Mouse (Mus musculus) fibroblast of lung, adult 2 months (primary cell): ENCODE measurements around the gene Prox2.
"Not testable (repeated sequence)": the region's sequence is repeated elsewhere in the genome, so short reads cannot be mapped to it uniquely, and the experiment has no call there.

Experiments
- DNase-seq: peaks from one replicate; pipeline ENCODE4 v3.0.0-alpha.2; 2011; ENCODE audit warnings: low read depth

The Prox2 gene

GRCm38 (mm10) chr12:85110698-85111592, at the start of gene Prox2, which contains the start of gene Dlst:
Gene Prox2, minus strand, starts transcription at chr12:85110759.
Gene Dlst, plus strand, starts transcription at chr12:85110833.
- peak; percentile 39 for DNase-seq

GRCm38 (mm10) chr12:85159592-85159991, 49.0 kb upstream of the Prox2 start:
- DNase-seq: peak; percentile 47

GRCm38 (mm10) chr12:85158801-85159200, 48.2 kb upstream of the Prox2 start:
- DNase-seq: no peak

GRCm38 (mm10) chr12:85157797-85158460, 47.4 kb upstream of the Prox2 start:
- no peak for DNase-seq

GRCm38 (mm10) chr12:85156324-85156723, 45.8 kb upstream of the Prox2 start:
- DNase-seq: no peak

- no peak for DNase-seq
These were observed 42.5 kb upstream of the Prox2 start for GRCm38 (mm10) chr12:85153011-85153410.

- no peak for DNase-seq
These were observed 40.6 kb upstream of the Prox2 start, which contains the start of gene Rps6kl1 for GRCm38 (mm10) chr12:85151002-85151774. Gene Rps6kl1, minus strand, starts transcription at chr12:85151264.

- no peak for DNase-seq
These were observed 39.9 kb upstream of the Prox2 start for GRCm38 (mm10) chr12:85150321-85151001.

GRCm38 (mm10) chr12:85146881-85147280, 36.3 kb upstream of the Prox2 start:
- no peak for DNase-seq

- no peak for DNase-seq
These were observed 35.8 kb upstream of the Prox2 start for GRCm38 (mm10) chr12:85146355-85146754.

- DNase-seq: no peak
These were observed 35.1 kb upstream of the Prox2 start for GRCm38 (mm10) chr12:85145630-85146029.

GRCm38 (mm10) chr12:85144821-85145220, 34.3 kb upstream of the Prox2 start:
- no peak for DNase-seq

GRCm38 (mm10) chr12:85144276-85144675, 33.7 kb upstream of the Prox2 start:
- DNase-seq: not testable (repeated sequence)

GRCm38 (mm10) chr12:85142803-85143202, 32.2 kb upstream of the Prox2 start:
- DNase-seq: peak; percentile 64

- DNase-seq: no peak
These were observed 30.5 kb upstream of the Prox2 start for GRCm38 (mm10) chr12:85141096-85141495.

- DNase-seq: no peak
These were observed 29.6 kb upstream of the Prox2 start for GRCm38 (mm10) chr12:85140036-85140701.

- no peak for DNase-seq
These were observed 26.1 kb upstream of the Prox2 start for GRCm38 (mm10) chr12:85136627-85137026.

GRCm38 (mm10) chr12:85135513-85136470, 25.2 kb upstream of the Prox2 start:
- DNase-seq: no peak

- DNase-seq: no peak
These were observed 23.7 kb upstream of the Prox2 start for GRCm38 (mm10) chr12:85134043-85134794.
